Mouse (Mus musculus) thymus, adult 2 months (tissue): ENCODE measurements around the gene Fam193b.

ENCODE experiments used
- CTCF ChIP-seq: fragments of 200-500 bp; IDR thresholded peaks from 2 replicates; pipeline ENCODE4 v1.5.1; 2012; ENCODE audit warnings: mild to moderate bottlenecking, control low read depth, low read length, moderate library complexity, borderline replicate concordance; ENCODE audit not compliant: control insufficient read depth, poor library complexity, insufficient read depth; ENCODE audit errors: extremely low read depth
- POLR2A ChIP-seq: fragments of 200-500 bp; IDR thresholded peaks from 2 replicates; pipeline ENCODE4 v1.6.1; 2012; ENCODE audit warnings: mild to moderate bottlenecking, low read length, control low read depth, moderate library complexity; ENCODE audit not compliant: control insufficient read depth, poor library complexity, insufficient read depth; ENCODE audit errors: extremely low read depth

DNA sequence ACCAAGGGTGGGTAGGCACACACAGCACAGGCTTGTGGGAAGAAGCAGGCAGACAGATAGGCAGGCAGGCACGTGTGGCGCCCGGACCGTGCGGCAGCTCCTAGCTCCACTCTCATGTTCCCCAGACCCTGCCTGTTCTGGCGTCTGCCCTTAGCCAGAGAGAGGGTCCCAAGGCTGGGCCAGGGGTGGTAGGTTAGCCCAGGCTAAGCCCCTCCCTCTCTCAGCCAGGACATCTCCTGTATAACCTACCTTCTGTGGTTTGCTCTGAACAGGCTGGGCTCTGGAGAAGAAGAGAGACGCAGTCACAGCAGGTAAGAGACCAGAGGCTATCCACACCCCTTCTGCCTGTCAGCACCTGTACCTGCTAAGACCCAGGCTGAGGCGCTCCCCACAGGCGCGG, 62.4 kb downstream of the Fam193b start:
- TF ChIP-seq CTCF (no peak), POLR2A (no peak)
